Mouse (Mus musculus) forelimb bud, embryonic 11.5 days (tissue): ENCODE results near the gene Itga2.
A peak's percentile ranks its signal among the peaks of the same experiment; 100 is the strongest.

ENCODE experiments used
- DNase-seq: peaks from one replicate; pipeline ENCODE4 v3.0.0-alpha.2; 2012; ENCODE audit warnings: low read depth, low spot score

Gene Itga2

DNA sequence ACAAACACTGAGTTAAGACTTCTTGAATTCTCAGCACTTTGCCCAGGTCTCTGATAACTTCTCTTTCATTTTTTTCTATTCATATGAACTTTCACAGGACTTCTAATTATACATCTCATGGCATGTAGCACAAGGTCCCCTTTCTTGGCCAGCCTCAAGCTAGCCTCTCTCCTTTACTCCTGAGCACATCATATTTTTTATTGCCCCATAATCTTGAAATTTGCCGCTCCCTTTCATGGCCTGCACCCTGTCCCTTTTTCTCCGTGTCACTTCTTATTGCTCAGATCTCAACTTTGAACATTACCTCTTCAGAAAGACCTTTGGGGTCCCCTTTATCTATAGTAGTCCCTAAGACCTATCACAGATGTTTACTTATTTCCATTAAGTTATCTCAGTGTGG lies 109.0 kb downstream of the Itga2 start:
- DNase-seq: no peak

DNA sequence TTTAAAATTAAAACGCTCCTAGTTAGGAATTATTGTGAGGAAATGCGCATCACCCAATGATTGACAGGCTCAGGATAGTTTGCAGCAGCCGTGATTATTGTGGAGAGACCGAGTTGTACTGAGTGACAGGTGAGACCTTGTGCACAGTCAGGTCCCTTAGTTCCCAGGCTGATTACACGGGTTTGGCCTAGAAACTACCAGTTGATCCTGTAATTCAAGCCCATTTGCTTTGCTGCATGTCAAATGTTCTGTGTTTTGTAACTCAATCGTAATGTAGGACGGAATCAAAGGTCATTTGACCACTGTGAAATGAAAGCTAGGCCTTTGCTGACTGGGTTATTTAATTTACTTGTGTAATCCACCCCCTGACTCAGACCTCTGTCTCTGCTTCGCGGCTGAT lies 113.4 kb downstream of the Itga2 start:
- DNase-seq: peak; percentile 18

DNA sequence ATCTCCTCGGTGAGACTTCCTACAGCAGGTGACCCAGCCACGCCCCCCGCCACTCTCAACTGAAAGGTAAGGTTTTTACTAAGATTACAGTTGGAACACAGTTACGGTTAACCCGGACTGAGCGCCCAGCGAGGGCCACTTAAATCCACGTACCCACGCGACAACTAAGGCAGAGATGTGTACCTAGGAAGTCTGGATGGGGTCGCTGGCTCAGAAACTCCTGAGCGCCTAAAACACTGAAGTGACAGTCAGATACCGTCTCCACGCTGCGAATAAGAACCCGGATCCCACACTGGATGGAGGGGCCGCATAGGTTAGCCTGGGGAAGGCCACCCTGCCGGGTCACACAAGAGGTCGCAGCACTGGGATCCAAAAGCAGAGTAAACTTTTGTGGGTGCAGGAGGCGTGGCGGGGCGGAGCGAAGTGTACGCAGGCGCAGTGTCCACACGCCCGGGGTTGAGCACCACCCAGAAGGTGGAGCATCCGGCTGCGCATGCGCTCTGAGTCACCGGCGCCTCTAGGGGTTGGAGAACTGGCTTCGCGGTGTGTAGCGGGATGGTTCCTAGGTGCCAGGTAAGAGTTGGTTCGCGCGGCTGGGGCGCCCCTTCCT lies 114.0 kb downstream of the Itga2 start, which contains the start of gene Mocs2:
Gene Mocs2 (plus strand): TSS at position 486 of the 610 bp plus-strand sequence.
- peak; percentile 92 for DNase-seq

DNA sequence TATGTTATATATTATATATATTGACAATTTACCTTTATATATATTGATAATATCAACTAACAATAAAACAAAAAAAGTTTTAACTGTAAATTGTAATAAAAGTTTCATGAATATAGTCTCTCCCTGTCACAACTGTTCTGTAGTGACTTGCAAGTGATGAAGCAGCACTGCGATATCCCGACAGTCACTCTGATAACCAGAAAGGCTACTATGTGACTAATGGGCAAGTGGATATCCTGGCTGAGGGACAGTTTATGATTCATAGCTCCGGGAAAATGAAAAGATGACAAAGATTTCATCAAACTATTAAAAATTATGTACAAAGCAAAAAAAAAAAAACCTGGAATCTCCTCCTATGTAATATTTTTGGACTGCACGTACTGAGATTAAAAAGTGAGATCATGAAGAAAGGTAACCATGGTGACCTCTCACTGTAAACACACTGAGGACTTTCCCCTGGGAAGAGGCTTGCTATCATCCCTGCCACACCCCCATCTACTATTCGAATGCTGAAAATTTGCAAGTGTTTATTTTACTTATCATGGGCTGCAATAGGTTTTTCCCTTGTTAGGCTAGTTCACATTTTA lies 122.2 kb downstream of the Itga2 start:
- no peak for DNase-seq

DNA sequence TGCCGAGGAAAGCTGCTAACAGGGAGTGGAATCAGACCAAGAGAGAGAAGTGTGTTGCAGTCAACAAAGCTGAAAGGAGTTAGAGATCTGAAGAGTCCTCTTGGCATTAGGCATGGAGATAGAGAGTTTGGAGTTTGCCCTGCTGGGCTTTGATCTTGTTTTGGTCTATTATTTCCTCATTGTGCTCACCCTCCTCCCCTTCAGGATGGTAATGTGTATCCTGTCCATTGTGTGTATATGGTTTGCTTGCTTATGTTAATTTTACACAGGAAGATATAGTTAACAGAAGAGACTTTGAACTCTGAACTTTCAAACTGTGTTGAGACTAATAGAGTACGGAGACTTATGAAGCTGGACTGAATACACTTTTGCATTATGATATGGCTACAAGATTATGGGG lies 128.9 kb downstream of the Itga2 start:
- DNase-seq: no peak

DNA sequence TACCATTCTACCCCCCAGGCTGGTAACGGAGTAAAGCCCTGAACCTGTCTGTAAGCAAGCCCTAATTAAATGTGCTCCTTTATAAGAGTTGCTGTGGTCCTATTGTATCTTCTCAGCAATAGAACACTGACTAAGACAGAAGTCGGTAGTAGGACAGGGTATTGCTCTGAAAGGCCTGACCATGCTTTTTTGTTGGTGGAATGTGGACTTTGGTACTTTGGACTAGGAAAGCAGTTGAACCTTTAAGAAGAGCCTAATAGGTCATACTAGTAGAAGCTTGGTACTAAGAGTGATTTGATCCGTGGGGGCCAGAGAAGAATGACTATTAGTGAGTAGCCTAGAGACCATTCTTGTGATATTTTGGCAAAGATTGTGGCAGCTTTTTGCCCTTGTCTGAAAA lies 130.0 kb downstream of the Itga2 start:
- DNase-seq: no peak

DNA sequence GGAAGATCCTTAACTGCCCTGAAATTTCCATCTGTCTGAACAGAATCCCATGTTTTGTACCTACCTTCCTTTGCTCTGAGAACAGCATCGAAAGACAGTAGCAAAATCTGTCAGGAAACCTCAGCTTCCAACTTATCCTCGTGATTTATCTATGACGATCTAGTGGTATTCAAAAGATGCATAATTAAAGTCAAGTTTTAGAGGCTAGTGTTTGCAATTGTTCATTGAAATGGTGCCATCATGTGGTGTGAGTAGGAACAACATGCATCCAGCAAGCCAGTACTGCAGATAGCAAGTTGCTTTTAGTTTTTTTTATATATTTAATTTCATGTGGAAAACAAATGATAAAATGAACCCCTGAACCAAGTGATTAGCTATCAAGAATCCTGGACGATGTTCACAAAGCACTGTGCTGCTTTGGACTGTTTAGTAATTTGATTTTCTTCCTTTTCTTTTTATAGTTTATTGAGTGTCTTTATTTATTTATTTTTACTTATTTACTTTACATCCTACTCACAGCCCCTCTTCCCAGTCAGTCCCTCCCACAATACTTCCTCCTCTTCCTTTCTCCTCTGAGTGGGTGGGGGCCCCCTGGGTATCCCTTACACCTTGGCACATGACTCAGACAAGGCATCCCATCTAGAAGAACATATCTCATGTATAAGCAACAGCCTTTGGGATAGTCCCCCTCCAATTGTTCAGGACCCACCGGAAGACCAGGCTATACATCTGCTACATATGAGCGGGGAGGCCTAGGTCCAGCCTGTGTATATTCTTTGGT lies 138.5 kb downstream of the Itga2 start:
- DNase-seq: peak; percentile 50

DNA sequence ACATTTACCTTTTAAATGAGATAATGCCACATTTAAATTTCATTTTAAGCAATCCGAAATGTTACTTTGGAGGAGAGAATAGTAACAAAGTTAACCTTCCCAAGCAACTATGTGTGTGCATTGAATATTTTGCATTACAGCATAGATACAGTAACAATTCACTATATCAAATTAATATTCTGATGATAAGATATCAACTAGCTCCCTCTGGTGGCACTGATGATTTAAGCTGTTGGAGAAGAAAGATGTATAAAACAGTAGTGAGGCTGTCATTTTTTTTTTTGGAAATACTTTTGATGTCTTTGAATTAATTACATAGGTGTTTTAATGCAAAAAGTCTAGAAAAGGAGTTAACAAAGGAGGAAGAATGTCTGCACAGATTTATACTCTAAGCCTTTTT lies 140.4 kb downstream of the Itga2 start:
- DNase-seq: no peak
